Mouse (Mus musculus) small intestine, adult 2 months (tissue): ENCODE results near the gene Ostf1.

Experiments
- CTCF ChIP-seq: fragments of 200-500 bp; IDR thresholded peaks from 2 replicates; pipeline ENCODE4 v1.5.1; 2012; ENCODE audit warnings: low read depth, mild to moderate bottlenecking, control low read depth, inconsistent platforms, low read length, moderate library complexity, mixed read lengths; ENCODE audit not compliant: insufficient replicate concordance, insufficient read length; ENCODE audit errors: extremely low read depth
- POLR2A ChIP-seq: fragments of 200-500 bp; IDR thresholded peaks from 2 replicates; pipeline ENCODE4 v1.6.1; 2012; ENCODE audit warnings: low read depth, mild to moderate bottlenecking, control low read depth, inconsistent platforms, low read length, moderate library complexity

GRCm38 (mm10) chr19:18583706-18584105, 47.9 kb downstream of the Ostf1 start:
- no peak for TF ChIP-seq CTCF
- TF ChIP-seq POLR2A = no peak
